Mouse (Mus musculus): ENCODE measurements around the gene Cuedc1. TPM values are rescaled to one million over a fixed set of nuclear protein-coding genes. Genes with fewer than 3 reads are reported as not detected.

The Cuedc1 gene
- polyA plus RNA-seq, 1 experiment from 2014 or later: 11.4 TPM

- no peak for DNase-seq (ENCODE audit: low spot score)
These were observed 19.7 kb downstream of the Cuedc1 start for GRCm38 (mm10) chr11:88117356-88118090.

GRCm38 (mm10) chr11:88118091-88118440, 20.2 kb downstream of the Cuedc1 start:
- no peak for DNase-seq (ENCODE audit: low spot score)

DNA sequence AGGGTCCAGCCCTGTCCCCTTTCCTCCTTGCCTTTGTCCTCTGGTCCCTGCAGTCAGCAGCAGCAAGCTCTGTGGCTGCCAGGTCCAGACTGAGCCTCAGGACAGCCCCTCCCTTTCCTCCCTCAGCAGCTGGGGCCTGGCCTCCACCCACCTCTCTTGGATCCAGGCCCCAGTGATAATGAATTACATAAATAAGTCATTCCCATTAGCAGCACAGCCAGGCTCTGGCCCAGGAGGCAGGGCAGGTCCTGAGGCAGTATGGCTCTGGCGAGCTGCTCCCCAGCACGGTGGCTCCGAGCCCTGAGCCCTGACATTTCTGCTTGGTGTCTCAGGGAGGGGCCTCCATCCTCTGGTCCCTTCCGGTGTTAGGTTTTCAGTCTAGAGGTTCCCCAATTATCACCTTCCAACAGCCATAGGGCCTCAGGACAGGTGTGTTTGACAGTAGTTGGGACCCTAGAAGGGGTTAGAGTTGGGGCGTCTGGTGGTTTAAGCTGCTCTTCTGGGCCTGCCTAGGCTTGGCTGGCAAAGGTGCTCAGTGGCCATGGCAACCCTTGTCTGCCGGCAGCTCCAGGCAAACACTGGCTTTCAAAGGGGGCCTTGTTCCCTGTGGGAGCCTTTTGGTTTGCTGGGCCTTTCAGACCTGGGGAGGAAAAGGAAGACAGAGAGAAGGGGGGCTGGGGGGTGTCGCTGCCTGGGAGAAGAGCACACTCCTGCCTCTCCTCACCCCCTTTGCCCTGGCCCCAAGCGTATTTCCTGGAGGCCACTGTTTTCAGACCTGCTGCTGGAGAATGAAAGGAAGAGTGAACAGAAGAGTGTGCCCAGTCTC, 21.2 kb downstream of the Cuedc1 start:
- no peak for DNase-seq (ENCODE audit: low spot score)

- no peak for DNase-seq (ENCODE audit: low spot score)
These were observed 24.7 kb downstream of the Cuedc1 start for GRCm38 (mm10) chr11:88122545-88122944.

GRCm38 (mm10) chr11:88123021-88123420, 25.2 kb downstream of the Cuedc1 start:
- DNase-seq (ENCODE audit: low spot score): no peak

DNA sequence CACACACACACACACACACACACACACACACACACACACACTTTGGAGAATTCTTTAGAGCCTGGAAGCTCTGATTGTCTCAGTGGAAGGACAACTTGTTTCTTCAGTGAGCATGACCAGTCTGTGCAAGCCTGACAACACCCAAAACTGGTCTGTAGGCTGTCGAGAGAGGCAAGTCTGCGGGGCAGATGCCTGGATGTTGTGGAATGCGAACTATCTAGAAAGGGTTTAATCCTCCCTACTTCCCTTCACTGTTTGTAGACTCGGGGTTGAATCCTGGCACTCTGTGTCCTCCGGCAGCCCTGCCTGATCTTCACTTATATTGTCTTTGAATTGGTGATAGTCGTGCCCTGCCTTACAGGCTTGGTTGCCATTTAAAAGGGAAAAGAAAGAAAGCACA, 25.9 kb downstream of the Cuedc1 start:
- DNase-seq (ENCODE audit: low spot score): no peak

DNA sequence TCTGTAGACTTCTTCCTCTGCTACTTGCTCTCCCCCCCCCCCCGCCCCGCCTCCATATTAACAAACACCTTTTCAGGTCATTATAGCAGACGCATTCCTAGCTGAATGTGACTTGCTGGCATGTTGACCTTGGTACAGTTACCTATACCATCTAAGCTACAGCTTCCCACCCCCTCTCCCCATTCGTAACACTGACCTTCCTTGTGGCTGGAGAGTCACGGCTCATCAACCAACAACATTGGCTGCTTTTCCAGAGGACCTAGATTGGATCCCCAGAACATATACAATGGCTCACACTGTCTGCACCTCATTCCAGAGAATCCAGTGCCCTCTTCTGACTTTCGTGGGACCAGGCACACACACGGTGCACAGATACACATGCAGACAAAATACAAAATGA, 27.6 kb downstream of the Cuedc1 start:
- DNase-seq (ENCODE audit: low spot score): no peak

GRCm38 (mm10) chr11:88126306-88126793, 28.5 kb downstream of the Cuedc1 start:
- no peak for DNase-seq (ENCODE audit: low spot score)

DNA sequence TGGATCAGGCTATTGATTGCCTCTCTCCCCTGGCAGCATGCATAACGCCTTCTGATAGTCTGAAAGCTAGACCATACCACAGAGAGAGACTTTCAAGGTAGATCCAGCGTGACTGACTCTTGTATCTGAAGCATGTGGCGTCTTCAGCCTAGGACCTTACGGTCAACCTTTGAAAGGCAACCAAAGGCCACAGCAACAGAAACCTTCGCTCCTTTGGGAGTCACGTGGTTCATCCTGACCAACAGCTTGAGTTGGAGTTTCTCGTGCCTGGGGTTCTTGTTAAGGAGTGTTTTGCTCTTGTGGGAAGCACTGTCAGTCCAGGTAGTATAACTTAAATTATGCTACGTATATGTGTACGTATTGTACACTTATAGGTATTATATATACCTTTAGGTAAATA, 30.6 kb downstream of the Cuedc1 start:
- DNase-seq (ENCODE audit: low spot score): no peak

GRCm38 (mm10) chr11:88129281-88129680, 31.4 kb downstream of the Cuedc1 start:
- no peak for DNase-seq (ENCODE audit: low spot score)

- DNase-seq (ENCODE audit: low spot score): no peak
These were observed 32.1 kb downstream of the Cuedc1 start for GRCm38 (mm10) chr11:88129935-88130334.

DNA sequence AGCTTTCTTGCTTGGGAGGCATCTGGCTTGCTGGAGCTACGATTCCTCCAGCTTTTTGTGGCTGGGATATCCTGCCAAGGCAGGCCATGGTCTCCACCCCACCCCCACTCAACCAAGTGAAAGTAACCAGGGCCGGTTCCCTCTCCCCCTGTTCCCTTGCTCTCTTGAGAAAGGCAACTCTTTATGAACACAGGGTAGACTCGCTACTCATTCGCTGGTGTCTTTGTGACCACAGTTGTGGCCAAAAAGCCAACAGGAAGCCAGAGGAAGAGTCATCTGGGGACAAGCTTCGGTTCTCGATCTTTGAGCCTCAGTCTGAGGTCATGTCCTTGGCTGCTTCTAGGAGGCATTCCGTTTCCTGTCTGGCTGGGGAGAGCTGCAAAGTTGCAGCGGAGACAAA, 34.0 kb downstream of the Cuedc1 start:
- peak; percentile 48 for DNase-seq (ENCODE audit: low spot score)

- DNase-seq (ENCODE audit: low spot score): no peak
These were observed 37.4 kb downstream of the Cuedc1 start for GRCm38 (mm10) chr11:88135218-88135617.

DNA sequence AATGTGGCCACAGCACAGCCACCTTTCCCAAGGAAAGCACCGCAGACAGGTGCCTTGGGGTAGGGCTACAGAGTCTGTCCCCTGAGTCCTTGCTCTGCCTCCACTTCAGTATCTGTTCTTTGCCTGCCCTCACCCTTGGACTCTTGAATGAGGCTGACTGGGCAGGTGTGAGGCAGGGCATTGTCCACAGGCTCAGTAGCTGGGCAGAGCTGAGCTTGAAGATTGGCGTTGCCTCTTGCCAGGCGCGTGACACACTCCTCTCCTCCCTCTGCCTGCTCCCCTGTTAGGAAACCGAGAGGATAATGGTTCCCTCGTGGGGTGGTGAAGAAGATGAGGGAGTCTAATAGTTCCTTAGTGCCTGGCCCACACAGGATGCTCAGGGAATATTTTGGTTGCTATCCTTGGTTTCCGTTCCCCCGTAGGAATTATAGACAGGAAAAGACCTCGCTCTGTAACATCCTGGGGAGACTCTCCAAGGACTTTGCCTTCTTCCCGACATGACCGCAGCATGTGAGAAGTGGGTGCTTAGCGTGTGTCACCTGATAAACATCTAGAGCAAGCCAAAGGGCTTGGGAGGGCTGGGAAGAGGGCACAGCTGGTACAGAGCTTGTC, 40.1 kb downstream of the Cuedc1 start:
- no peak for DNase-seq (ENCODE audit: low spot score)

- no peak for DNase-seq (ENCODE audit: low spot score)
These were observed 41.5 kb downstream of the Cuedc1 start for GRCm38 (mm10) chr11:88139256-88139861.

- DNase-seq (ENCODE audit: low spot score): no peak
These were observed 42.5 kb downstream of the Cuedc1 start for GRCm38 (mm10) chr11:88140066-88141060.

- no peak for DNase-seq (ENCODE audit: low spot score)
These were observed 44.5 kb downstream of the Cuedc1 start for GRCm38 (mm10) chr11:88142362-88142761.

GRCm38 (mm10) chr11:88144100-88144499, 46.2 kb downstream of the Cuedc1 start:
- no peak for DNase-seq (ENCODE audit: low spot score)

GRCm38 (mm10) chr11:88145214-88146006, 47.6 kb downstream of the Cuedc1 start:
- peak; percentile 82 for DNase-seq (ENCODE audit: low spot score)
